Mouse (Mus musculus) yolk sac, embryonic 10.5 days (tissue): ENCODE results near the gene Ksr1.

Experiments
- DNase-seq: peaks from one replicate; pipeline ENCODE4 v3.0.0-alpha.2; 2017; ENCODE audit warnings: low spot score

Gene Ksr1

DNA sequence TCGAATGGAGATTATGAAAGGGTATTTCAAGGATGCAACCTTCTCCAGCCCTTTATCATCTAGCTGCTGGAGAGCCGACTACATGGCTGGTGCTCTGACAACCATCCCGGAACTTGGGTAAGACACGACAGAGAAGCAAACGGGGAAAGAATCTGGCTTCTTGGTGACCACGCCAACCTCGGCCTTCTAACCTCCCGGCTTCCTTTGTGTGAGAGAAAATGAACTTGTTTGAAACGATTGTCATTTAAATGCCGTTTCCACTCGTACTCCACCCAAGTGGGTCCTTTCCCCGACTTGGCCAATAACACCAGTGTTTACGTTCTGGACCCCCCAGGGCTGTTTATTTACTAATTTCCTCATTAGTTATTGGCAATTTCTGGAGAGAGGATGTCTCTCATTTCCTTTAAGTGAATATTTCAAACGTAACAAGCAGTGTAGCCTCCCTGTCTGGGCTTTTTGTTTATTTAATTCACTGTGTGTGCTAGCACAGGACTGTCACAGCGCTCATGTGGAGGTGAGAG, 52.8 kb downstream of the Ksr1 start:
- DNase-seq, result no peak

DNA sequence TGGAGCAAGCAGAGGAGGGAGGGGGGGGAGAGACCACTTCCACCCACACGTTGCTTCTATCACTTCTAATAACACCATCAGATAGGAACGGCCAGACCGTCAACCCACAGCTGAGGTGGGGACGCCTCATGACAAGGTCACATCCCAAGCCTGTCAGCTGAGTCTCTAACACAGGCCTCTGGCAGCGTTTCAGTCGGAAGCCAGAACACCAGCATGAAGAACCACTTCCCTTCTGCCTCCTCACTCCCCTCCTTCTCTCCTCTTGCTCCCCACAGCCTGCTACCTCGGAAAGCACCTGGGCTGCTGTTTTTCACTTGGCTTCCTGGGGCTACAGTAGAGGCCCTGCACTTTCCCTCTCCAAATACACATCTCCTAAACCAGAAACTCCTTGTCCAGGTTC, 53.4 kb downstream of the Ksr1 start:
- no peak for DNase-seq

DNA sequence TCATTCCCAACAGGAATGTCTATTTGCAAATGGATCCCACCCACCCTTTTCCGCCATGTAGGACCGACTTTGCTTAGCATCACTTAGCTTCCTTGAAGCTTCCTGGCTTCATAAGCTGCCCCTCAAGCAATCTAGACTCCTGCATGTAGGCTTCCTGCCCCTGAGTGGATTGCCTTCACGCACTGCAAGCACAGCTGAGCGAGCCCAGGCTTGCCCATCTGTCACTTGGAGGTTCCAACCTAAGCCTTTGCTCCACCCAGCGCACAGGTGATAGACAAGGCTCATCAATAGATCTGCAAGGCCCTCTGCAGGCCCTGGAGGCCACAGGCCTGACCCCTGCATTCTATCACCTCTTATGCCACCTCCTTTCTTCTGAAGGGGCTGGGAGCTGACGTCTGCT, 54.0 kb downstream of the Ksr1 start:
- no peak for DNase-seq

DNA sequence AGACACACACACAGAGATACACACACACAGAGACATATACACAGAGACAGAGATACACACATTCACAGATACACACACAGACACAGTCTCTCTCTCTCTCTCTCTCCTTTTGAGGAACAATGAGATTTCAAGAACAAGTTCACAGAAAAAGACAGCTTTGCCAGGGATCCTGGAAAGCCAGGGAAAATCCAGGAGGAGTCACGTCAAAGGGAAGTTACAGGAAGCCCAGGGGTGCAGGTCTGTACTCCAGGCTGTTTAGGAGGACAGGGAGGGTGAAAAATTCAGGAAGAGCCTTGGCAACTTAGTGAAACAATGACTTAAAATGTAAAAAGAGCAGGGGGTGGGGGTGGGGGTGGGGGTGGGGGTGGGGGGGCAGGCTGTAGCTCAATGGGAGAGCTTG, 56.5 kb downstream of the Ksr1 start:
- DNase-seq, result no peak

DNA sequence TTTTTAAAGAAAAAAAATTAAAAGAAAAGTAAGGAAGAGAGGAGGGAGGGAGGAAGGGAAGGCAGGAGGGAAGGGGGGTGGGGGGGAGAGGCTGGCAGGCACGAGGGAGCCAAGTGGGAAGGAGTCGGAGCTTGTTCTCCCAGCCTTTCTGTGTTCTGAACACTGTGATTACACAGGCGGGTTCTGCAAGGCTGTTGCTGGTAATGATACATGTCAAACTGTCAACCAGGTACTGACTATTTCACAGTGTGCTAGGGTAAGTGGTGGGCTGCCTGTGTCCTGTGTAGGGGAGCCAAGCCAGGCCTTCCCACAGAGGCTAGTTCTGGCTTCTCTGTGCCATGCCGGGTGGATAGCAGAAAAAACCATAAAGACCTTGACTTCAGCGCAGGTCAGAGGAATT, 57.2 kb downstream of the Ksr1 start:
- DNase-seq, result no peak

DNA sequence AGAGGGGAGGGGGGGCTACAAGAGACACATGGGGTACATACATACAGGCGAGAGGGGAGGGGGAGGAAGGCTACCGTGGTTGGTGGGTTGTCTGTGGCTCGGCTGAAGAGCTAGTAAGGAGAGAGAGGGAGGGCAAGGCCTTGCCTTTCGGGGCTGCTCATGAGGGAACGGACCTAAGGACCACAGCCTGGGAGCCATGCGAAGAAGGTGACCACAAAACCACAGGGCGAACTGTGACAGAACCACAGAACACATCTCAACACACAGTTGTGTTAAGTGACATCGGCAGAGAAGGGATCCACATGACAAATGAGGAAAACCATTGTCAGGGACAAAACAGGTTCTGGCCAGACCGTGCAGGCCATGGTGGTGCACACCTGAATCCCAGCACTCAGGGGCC, 57.9 kb downstream of the Ksr1 start:
- no peak for DNase-seq

DNA sequence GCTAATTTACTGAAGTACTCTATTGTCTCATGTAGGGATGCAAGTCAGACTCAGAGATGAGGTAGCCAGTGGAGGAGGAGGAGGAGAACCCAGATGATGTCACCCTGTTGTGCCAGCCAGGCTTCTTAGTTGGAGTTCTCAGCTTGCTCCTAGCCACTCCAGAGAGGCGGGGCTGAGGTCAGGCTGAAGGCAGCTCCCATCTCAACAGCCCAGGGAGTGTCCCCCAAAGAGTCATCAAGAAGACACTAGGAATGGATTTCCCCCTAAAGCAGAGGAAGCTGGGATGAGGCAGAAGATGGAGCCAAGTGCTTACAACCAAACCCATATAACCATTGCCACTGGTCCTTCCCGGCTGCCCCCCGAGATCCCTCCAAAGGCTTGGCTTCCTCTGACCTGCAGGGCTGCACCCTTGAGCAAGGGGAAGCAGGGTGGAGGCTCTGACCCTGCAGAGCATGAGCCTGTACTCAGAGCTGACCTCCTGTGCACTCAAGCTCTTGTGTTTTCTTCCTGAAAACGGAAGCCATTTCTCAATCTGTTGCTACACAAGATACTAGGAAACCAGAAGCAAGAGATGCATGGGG, 58.4 kb downstream of the Ksr1 start:
- DNase-seq, result no peak

DNA sequence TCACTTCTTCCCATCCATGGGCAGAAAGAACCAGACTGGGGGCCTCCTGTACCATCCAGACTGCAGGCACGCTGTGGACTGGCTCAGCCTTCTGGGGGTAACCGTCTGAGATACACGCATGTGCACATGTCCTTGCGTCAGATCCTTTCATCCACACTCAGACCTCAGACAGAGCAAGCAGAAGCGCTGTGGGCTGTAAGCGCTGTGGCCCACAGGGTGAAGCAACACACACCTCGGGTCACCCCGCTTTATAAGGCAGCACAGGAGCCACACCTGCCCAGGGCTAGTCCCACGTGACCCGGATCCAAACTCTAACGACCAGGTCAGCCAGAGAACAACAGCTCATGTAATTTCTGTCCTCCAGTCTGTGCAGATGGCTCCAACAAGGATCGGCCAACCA, 59.4 kb downstream of the Ksr1 start:
- no peak for DNase-seq

DNA sequence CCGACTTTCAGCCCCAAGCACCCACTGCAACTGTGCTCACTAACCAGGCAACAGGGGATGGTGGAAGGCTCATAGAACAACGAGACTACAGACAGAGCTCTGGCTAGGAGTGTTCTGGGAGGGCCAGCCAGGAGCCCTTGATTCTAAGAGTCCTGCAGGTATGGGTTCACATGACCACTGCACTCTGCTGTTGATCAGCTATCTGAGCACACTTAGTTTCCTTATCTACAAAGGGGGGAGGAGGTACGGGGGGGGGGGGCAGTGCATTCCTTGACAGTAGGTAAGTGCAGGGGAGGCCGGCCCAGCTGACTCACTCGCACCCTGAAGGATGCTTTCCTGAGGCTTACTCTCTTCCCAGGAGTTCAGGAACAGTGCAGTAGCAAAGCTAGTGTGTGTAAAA, 61.1 kb downstream of the Ksr1 start:
- DNase-seq, result peak; percentile 70

DNA sequence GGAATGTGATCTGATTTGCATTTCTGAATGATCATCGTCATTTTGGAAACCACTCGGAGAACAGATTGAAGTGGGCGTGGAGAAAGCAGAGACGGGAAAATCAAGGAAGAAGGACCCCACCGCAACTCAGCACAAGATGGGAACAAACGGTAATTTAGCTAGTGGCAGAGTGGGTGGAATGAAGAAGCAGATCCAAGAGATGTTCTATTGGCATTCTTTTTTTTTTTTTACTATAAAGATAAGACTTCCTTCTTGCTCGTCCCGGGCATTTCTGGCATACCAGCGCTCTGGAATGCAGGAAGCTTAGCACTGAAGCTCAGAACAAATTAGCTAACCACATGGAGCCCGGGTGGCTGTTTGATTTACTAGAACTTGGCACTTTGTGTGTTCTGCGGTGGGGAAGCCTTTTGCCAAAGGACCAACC, 63.2 kb downstream of the Ksr1 start:
- DNase-seq, result peak; percentile 63

DNA sequence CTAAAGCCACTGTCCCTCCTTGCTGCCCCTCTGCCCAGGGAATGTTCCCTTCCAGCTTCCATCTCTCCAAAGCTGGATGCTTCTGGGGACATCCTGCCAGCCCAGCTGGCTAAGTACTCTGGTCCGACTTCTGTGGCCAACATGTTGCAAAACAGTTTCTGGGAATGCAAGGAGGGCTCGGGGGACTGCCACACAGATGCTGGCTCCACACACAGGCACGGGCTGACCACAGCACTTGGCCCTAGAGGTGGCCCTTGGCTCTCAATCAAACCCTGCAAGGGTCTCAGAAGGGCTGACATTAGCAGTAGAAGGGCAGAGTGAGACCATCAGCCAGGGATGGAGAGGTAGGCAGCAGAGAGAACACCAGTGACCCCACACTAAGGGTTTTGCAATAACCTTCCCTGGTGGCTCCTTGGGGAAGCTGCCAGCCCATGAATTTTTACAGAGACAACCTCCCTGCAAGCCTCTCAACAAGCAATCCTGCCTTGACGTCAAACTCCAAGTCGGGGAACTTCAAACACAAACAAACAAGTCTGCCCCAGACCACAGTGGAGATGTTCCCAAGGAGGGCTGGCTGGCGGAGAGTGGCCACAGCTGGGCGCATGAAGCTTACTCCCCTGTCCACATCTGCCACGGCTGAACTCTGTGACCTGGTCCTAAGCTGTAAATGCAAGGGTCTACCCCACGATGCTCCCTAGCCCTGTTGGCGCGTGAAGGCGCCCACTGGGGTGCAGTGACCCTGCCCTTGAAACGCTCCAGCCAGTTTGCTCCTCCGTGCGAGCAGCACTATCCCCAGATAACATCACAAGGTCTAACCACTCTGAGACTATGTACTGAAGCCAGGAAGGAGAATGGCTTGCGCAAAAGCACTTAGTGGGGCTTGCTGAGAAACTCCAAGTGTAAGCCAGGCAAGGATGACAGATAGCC, 65.0 kb downstream of the Ksr1 start:
- DNase-seq, result no peak

DNA sequence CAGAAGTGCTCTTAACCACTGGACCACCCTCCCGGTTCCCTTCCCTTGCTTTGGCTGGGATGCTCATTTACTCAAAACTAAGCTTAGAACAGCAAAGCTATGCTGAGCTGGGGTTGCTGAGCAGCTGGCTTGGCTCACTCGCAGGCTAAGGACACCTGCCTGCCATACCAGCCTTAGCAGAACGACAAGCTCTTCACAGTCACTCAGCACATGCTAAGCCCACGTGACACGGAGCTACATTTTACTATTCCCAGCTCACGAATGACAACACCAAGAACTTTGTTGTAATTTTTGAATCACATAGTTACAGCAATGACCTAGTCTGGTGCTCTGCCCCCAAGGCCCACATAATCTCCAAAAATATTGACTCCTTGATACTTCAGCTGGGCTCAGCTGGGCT, 66.1 kb downstream of the Ksr1 start:
- DNase-seq, result no peak

DNA sequence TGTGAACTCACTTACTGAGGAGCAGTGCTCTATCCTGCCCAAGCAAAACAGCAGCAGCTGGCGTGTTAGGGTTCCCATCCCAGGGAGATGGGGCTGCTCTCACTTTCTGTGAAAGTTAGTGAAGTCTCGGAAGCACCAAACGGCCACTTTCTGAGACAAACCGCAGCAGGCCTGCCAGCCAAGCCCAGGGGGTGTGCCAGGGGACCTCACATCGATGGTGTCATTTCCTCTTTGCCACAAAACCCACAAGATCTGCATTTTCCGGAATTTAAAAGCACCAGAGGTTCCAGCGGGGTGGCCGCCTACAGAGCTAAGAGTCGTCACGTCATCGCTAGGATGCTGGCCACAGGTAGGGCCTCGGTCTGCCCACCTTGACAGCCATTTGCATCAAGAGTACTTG, 69.7 kb downstream of the Ksr1 start:
- DNase-seq, result no peak

DNA sequence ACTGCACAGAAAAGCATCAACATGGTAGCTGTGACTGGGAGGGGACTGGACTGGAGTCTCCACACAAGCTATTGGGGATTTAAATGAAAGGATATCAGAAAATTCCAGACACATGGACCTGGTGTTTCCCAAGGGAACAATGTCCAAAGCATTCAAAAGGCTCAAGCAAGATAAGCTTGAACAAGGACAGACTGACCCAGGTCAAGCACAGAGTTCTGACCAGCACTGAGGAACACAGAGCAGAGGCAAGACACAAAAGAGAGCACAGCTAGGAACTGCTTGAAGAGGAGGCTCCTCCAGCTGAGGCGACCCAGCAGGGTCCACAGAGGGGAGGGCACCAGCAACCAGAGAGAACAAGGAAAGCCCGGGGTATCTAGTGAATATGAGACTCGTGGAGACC, 71.2 kb downstream of the Ksr1 start:
- DNase-seq, result no peak

DNA sequence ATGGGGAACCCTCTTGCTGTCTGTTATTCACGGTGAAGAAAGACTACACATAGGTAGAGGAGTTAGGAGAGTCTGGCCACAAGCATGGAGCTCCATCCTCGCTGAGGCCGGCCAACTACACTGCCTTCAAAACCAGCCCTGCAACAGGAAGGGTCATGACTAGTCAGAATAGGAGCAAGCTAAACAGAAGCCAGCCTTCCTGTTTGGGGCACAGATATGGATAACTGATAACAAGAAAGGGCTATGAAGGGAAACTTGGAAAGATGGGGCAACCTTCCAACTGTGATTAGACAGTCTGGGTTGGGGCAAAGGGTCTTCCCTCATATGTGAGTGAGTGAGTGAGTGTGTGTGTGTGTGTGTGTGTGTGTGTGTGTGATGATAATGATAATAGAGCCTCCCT, 71.6 kb downstream of the Ksr1 start:
- DNase-seq, result no peak

DNA sequence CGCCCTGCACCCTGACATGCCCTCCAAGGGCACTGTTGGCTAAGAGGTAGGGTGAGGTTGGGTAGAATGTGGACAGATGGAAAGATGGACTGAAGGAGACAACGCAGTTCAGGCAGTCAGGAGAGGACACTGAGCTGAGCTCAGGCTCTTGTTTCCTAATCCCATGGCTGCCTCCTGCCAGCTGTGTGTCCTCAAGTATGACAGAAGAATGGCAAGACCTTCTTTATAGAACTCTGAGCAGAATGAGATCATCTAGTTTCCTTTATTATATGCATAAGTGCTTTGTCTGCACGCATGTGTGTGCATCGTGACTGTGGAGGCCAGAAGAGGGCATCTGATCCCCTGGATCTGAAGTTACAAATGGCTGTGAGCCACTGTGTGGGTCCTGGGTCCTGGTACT, 72.6 kb downstream of the Ksr1 start:
- DNase-seq, result no peak

DNA sequence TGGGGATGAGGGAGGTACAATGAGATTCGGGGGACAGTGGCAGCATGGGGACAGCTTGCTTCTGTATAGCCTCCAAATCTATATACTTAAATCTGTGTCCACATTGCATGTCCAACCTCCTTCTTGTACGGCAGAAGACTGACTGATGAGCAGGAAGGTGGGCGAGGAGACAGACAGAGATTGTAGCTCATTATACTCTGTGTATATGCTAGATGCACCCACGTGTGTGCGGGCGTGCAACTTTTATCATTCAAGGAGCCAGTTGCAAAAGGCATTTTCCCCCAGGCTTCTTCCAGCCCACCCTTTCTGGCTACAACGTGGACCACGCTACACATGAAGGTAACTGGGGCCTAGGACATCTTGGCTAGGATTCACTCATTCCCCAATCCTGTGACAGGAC, 74.1 kb downstream of the Ksr1 start:
- no peak for DNase-seq

DNA sequence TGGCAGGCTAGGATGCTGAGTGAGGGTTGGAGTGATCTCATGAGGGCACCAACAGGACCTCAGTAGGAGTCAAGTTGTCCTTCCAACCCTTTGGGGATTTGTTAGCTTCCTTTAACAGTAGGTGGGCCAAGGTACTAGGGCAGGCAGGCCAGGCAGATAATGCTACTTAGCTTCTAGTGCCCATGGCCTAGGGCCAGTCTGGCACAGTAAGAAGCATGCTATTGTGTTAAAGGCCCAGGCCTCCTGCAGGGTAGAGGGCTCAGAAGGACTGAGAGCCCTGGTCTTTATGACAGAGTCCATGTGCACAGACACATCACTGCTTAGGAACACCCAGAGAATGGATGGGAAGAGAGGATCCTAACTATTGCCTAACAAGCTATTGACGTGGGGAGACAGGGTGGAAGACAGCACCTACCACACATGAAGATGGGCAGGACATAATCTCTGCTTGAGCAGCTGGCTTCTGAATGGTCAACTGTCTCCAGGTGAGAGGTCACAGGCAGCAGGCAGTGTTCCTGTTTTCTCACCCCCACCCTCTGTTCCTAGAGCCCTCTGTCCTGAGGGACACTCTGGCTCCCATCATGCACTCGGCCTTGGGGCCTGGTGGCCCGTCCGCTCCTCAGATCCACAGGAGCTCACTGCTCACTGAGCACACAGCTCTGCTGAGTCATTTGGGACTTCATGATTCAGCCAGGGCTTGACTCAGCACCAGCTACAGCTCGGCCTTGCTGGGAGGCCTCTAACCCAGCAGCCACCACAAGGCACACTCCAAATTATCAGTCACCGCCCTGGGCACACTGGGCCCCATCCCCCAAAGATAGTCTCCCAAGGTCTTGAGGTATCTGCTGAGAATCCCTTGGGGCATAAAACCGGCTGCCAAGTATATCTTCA, 74.9 kb downstream of the Ksr1 start:
- DNase-seq, result no peak

DNA sequence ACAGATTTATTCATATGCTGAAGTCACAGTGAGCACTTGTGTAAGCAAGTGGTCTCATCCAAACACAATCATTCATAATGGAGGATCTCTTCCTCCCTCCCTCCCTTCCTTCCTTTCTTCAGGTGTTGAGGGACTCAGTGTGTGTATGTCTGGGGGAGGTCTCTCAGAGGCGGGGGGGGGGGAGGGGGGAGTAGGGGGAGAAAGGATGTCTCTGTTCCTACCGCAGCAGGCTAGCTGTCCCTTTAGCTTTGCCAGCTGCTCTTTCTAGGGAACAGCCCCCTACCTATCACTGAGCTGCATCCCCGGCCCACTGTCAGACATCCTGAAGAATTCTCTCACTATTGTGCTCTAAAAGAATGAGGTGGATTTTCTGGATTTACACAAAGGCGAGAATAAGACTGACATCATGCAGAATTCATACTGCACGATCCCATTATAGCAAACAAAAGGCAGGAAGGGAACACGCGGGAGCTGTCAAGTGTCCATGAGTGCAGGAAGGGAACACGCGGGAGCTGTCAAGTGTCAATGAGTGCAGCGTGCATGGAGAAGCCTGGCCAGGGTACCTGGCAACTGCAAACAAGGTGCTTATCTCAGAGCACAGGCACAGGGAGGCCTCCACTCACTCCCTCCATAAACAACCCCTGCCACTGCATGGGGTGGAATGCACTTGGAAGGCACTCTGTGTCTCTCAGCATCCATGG, 76.6 kb downstream of the Ksr1 start:
- DNase-seq, result no peak

DNA sequence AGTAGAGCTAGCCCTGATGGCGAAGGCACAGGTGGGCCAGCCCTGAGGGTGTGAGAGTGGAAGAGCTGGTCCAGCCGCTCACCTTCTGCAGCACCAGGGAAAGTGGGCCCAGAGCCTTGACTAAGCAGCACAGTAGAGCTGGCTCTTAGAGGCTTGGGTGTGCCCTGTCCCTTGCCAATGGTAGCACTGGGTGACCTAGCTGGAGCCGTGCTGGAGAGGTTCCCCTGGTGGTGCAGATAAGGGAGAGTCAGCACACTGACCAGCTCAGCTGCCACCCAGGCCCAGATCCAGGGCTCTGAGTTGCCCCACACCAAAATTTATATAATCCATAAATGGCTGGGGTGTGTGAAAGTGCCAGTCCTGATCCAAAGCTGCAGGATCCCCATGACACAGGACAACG, 79.0 kb downstream of the Ksr1 start:
- DNase-seq, result no peak

DNA sequence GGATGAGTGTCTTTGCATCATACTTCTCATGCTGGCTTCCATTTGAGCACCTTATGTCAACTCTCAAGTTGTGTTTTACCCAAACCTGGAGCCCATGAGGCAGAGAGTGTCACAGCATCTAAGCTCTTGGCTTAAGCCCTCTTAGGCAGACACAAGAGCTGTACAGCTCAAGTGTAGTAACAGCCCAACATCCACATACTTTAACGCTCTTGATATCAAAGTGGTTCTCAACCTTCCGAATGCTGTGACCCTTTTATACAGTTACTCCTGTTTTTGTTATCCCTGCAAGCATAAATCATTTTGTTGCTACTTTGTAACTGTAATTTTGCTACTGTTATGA, 80.0 kb downstream of the Ksr1 start:
- DNase-seq, result no peak
